Mouse (Mus musculus) thymus, adult 2 months (tissue): Measurements from ENCODE around the gene L2hgdh.

Experiments
- CTCF ChIP-seq: fragments of 200-500 bp; IDR thresholded peaks from 2 replicates; pipeline ENCODE4 v1.5.1; 2012; ENCODE audit warnings: mild to moderate bottlenecking, control low read depth, low read length, moderate library complexity, borderline replicate concordance; ENCODE audit not compliant: control insufficient read depth, poor library complexity, insufficient read depth; ENCODE audit errors: extremely low read depth
- POLR2A ChIP-seq: fragments of 200-500 bp; IDR thresholded peaks from 2 replicates; pipeline ENCODE4 v1.6.1; 2012; ENCODE audit warnings: mild to moderate bottlenecking, low read length, control low read depth, moderate library complexity; ENCODE audit not compliant: control insufficient read depth, poor library complexity, insufficient read depth; ENCODE audit errors: extremely low read depth

GRCm38 (mm10) chr12:69741965-69742364 is 17.3 kb upstream of the L2hgdh start:
- TF ChIP-seq POLR2A: no peak
- no peak for TF ChIP-seq CTCF
